Mouse (Mus musculus): ENCODE measurements around the gene Atp8a1. TPM values are rescaled to one million over a fixed set of nuclear protein-coding genes. Genes with fewer than 3 reads are reported as not detected.

Atp8a1 gene
- polyA plus RNA-seq, 1 experiment = 2.4 TPM

GRCm38 (mm10) chr5:67643537-67644255 is 203.5 kb downstream of the Atp8a1 start:
- H3K27me3 ChIP-seq (ENCODE audit: control insufficient read depth, insufficient read depth, low read length) = no peaks in the 10 kb centered on the region
- H3K4me1 ChIP-seq (ENCODE audit: control insufficient read depth, insufficient read depth, low read length) = no peaks in the 10 kb centered on the region
- TF ChIP-seq CTCF (IDR thresholded peaks at IDR 0.05; ENCODE audit: control insufficient read depth, insufficient read depth, insufficient replicate concordance, low read depth, low read length) (no peak), POLR2A (IDR thresholded peaks at IDR 0.05; ENCODE audit: control insufficient read depth, low read depth, low read length) (no peak)
- H3K27ac ChIP-seq (ENCODE audit: control insufficient read depth, insufficient read depth, low read depth, low read length) = no peak overlapping the region
- no peaks in the 10 kb centered on the region for H3K36me3 ChIP-seq (ENCODE audit: control insufficient read depth, insufficient read depth, low read length)
- no peak overlapping the region for H3K4me3 ChIP-seq (ENCODE audit: control insufficient read depth, low read depth, low read length)

- no peaks in the 10 kb centered on the region for H3K27me3 ChIP-seq (ENCODE audit: control insufficient read depth, insufficient read depth, low read length)
- no peak overlapping the region for H3K4me3 ChIP-seq (ENCODE audit: control insufficient read depth, low read depth, low read length)
- no peak overlapping the region for H3K27ac ChIP-seq (ENCODE audit: control insufficient read depth, insufficient read depth, low read depth, low read length)
- TF ChIP-seq POLR2A (IDR thresholded peaks at IDR 0.05; ENCODE audit: control insufficient read depth, low read depth, low read length) (no peak), CTCF (IDR thresholded peaks at IDR 0.05; ENCODE audit: control insufficient read depth, insufficient read depth, insufficient replicate concordance, low read depth, low read length) (no peak)
- no peaks in the 10 kb centered on the region for H3K4me1 ChIP-seq (ENCODE audit: control insufficient read depth, insufficient read depth, low read length)
- no peaks in the 10 kb centered on the region for H3K36me3 ChIP-seq (ENCODE audit: control insufficient read depth, insufficient read depth, low read length)
Measured at GRCm38 (mm10) chr5:67641406-67642120, 205.7 kb downstream of the Atp8a1 start.

GRCm38 (mm10) chr5:67640596-67641312 is 206.5 kb downstream of the Atp8a1 start:
- Histone ChIP-seq H3K36me3 (ENCODE audit: control insufficient read depth, insufficient read depth, low read length) (no peaks in the 10 kb centered on the region), H3K4me3 (ENCODE audit: control insufficient read depth, low read depth, low read length) (no peak overlapping the region), H3K27ac (ENCODE audit: control insufficient read depth, insufficient read depth, low read depth, low read length) (no peak overlapping the region), H3K27me3 (ENCODE audit: control insufficient read depth, insufficient read depth, low read length) (no peaks in the 10 kb centered on the region), H3K4me1 (ENCODE audit: control insufficient read depth, insufficient read depth, low read length) (no peaks in the 10 kb centered on the region)
- TF ChIP-seq CTCF (IDR thresholded peaks at IDR 0.05; ENCODE audit: control insufficient read depth, insufficient read depth, insufficient replicate concordance, low read depth, low read length) (no peak), POLR2A (IDR thresholded peaks at IDR 0.05; ENCODE audit: control insufficient read depth, low read depth, low read length) (no peak)

- Histone ChIP-seq H3K36me3 (ENCODE audit: control insufficient read depth, insufficient read depth, low read length) (no peaks in the 10 kb centered on the region), H3K4me1 (ENCODE audit: control insufficient read depth, insufficient read depth, low read length) (no peaks in the 10 kb centered on the region), H3K27me3 (ENCODE audit: control insufficient read depth, insufficient read depth, low read length) (no peaks in the 10 kb centered on the region), H3K4me3 (ENCODE audit: control insufficient read depth, low read depth, low read length) (no peak overlapping the region), H3K27ac (ENCODE audit: control insufficient read depth, insufficient read depth, low read depth, low read length) (no peak overlapping the region)
- no peak for TF ChIP-seq CTCF (IDR thresholded peaks at IDR 0.05; ENCODE audit: control insufficient read depth, insufficient read depth, insufficient replicate concordance, low read depth, low read length)
- TF ChIP-seq POLR2A (IDR thresholded peaks at IDR 0.05; ENCODE audit: control insufficient read depth, low read depth, low read length) = no peak
Measured at GRCm38 (mm10) chr5:67634339-67634738, 212.9 kb downstream of the Atp8a1 start.

GRCm38 (mm10) chr5:67633831-67634268 is 213.4 kb downstream of the Atp8a1 start:
- Histone ChIP-seq H3K4me1 (ENCODE audit: control insufficient read depth, insufficient read depth, low read length) (no peaks in the 10 kb centered on the region), H3K27me3 (ENCODE audit: control insufficient read depth, insufficient read depth, low read length) (no peaks in the 10 kb centered on the region), H3K4me3 (ENCODE audit: control insufficient read depth, low read depth, low read length) (no peak overlapping the region), H3K36me3 (ENCODE audit: control insufficient read depth, insufficient read depth, low read length) (no peaks in the 10 kb centered on the region), H3K27ac (ENCODE audit: control insufficient read depth, insufficient read depth, low read depth, low read length) (no peak overlapping the region)
- TF ChIP-seq CTCF (IDR thresholded peaks at IDR 0.05; ENCODE audit: control insufficient read depth, insufficient read depth, insufficient replicate concordance, low read depth, low read length) (no peak), POLR2A (IDR thresholded peaks at IDR 0.05; ENCODE audit: control insufficient read depth, low read depth, low read length) (no peak)

- Histone ChIP-seq H3K27me3 (ENCODE audit: control insufficient read depth, insufficient read depth, low read length) (no peaks in the 10 kb centered on the region), H3K27ac (ENCODE audit: control insufficient read depth, insufficient read depth, low read depth, low read length) (no peak overlapping the region), H3K4me3 (ENCODE audit: control insufficient read depth, low read depth, low read length) (no peak overlapping the region), H3K4me1 (ENCODE audit: control insufficient read depth, insufficient read depth, low read length) (no peaks in the 10 kb centered on the region), H3K36me3 (ENCODE audit: control insufficient read depth, insufficient read depth, low read length) (no peaks in the 10 kb centered on the region)
- TF ChIP-seq POLR2A (IDR thresholded peaks at IDR 0.05; ENCODE audit: control insufficient read depth, low read depth, low read length) (no peak), CTCF (IDR thresholded peaks at IDR 0.05; ENCODE audit: control insufficient read depth, insufficient read depth, insufficient replicate concordance, low read depth, low read length) (no peak)
Measured at GRCm38 (mm10) chr5:67633138-67633782, 214.0 kb downstream of the Atp8a1 start.
